Mouse (Mus musculus): Measurements from ENCODE around the gene Srpk1.

GRCm38 (mm10) chr17:28644112-28644511 lies 21.6 kb upstream of the Srpk1 start:
- TF ChIP-seq CTCF (IDR thresholded peaks at IDR 0.05; ENCODE audit: control insufficient read depth, insufficient read depth, insufficient read length) (no peak), CEBPB (IDR thresholded peaks at IDR 0.05; ENCODE audit: low read depth) (no peak), USF1 (IDR thresholded peaks at IDR 0.05; ENCODE audit: low read depth) (no peak)

Data from C2C12 (cell line).